Mouse (Mus musculus): ENCODE measurements around the gene Hmgn1.
"Not testable (repeated sequence)": the region's sequence is repeated elsewhere in the genome, so short reads cannot be mapped to it uniquely, and the experiment has no call there.

The Hmgn1 gene

DNA sequence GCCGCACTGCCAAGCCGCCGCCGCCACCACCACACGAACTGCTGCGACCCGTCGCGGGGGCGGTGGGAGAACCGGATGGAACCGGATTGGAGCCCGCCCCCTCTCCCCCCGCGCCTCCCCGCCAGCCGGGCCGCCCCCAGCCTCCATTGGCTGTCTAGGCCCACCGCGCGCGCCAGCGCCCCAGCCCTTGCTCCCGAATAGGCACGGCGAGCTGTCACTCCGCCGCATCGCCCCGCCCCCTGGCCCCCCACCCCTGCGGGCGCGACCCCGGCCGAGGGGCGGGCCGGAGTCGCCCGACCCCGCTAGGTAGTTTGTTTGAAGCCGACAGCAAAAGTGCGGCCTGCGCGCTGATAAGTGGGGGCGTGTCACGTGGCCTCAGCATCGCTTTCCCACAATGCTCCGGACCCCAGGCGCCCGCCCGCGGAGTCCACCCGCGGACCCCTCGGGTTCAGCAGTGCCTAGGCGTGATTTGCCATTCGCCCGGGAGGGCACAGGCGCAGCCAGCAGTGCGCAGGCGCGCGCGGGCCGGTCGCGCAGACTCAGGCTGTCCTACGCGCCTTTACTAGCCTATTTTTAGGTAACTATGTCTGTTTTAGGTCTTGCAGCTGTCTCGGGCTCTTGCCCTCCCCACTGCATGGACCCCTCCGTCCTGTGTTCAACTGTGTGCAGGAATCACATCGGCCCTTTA, at the start of gene Hmgn1:
Gene Hmgn1 (minus strand): TSS at position 73 of the 688 bp plus-strand sequence.
- DNase-seq (ENCODE audit: low read depth, low spot score), result peak; percentile 93

- no peak for DNase-seq (ENCODE audit: low read depth, low spot score)
Observed at GRCm38 (mm10) chr16:96175399-96175798, 47.9 kb upstream of the Hmgn1 start.

DNA sequence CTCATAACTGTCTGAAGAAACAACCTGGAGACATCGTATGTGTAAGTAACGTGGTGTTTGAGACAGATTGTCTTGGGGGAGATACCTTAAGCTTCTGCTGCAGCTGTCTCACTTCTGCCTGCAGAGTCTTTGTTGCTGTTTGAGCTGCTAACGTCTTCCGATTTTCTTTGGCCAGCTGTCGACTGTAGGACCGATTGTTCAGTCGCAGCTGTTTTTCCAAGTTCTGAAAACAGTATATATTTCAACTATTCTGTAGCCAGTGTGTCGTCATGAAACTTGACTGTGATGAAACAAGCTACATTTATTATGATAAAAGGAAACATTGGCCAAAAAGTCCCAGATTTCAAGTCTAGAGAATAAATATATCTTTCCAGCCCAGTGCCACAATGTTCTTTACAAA, 46.1 kb upstream of the Hmgn1 start:
- DNase-seq (ENCODE audit: low read depth, low spot score), result no peak

- DNase-seq (ENCODE audit: low read depth, low spot score), result no peak
Observed at GRCm38 (mm10) chr16:96168837-96169236, 41.3 kb upstream of the Hmgn1 start.

DNA sequence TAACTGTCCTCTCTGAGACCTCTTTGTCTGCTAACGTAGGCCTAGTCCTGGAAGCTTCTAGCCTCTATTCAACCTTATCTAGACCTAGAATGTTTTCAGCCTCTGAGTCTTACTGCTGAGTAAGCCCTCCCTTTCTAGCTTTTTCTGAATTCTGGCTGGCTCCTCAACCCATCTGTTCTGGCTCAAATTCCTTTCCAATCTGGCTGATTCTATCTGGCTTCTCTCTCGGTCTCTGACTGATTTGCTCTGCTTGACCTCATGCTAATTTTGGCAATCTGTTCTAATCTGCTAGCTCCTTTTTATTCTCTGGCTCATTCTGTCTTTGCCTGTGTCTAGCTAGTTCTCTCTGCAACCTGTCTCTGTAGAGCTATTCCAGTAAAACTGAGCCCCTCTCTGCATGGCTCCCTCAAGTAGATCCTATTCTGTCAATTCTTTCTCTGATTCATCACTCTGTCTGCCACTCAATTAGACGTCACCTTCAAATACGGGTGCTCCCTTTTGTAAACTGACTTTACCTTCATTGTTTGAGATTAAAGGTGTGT, 38.3 kb upstream of the Hmgn1 start:
- DNase-seq (ENCODE audit: low read depth, low spot score), result no peak

DNA sequence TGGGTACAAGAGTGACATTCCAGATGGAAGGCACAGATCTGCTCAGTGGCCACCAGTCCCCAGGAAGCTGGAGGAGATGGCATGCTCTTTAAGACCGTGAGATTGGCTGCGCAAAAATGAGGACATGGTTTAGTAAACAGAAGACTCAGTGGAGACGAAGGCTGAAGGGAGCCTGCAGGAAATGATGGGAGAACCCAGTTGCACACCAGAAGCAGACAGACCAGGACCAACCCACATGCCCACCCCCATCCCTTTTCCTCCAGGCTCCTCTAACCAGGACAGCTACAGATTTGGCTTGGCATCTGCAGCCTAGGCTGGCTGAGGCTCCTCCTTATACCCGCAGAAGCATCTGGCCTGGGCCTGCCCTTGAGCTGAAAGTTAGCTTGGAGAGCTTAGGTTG, 33.8 kb upstream of the Hmgn1 start:
- no peak for DNase-seq (ENCODE audit: low read depth, low spot score)

DNA sequence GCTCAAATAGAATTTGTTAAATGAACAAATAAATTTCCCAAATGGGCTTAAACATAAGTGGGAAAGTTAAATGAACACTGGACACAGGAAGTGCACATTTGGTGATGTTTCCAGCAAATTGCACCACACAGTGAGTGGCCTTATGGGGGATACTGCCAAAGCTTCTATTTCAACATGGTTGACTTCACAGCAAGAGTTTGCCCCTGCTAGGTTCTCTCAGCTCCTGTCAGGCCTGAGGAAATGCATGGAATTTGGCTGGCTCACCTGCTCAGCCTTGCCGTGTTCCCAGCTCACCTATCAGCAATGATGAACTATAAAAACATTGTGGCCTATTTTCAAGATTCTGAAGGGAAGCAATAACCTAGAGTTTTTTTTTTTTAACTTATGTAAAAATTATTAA, 33.4 kb upstream of the Hmgn1 start:
- DNase-seq (ENCODE audit: low read depth, low spot score), result no peak

DNA sequence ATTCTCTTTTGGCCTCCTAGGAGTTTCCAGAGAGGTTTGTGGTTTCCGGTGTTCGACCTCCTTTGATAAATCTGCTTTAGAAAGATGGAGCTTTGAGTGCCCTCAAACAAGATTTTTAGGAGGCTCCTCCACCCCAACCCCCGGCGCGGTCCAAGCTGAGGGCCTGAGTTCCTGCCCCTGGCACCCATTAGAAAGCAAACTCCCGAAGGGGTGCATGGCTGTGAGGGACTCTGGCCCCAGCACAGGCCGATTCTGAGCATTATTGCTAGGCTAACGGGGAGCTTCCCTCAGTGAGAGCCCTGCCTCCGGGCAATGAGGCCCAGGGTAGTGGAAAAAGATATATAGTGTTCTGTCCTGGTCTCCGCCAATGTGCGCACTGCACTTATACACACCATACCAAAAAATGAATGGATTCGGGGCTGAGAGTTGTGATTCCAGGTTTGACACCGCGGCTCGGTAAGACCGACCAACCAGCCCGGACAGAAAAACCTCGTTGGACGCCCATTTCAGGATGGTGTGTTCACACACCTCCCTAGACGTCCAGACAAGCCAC, 32.3 kb upstream of the Hmgn1 start:
- DNase-seq (ENCODE audit: low read depth, low spot score), result no peak

DNA sequence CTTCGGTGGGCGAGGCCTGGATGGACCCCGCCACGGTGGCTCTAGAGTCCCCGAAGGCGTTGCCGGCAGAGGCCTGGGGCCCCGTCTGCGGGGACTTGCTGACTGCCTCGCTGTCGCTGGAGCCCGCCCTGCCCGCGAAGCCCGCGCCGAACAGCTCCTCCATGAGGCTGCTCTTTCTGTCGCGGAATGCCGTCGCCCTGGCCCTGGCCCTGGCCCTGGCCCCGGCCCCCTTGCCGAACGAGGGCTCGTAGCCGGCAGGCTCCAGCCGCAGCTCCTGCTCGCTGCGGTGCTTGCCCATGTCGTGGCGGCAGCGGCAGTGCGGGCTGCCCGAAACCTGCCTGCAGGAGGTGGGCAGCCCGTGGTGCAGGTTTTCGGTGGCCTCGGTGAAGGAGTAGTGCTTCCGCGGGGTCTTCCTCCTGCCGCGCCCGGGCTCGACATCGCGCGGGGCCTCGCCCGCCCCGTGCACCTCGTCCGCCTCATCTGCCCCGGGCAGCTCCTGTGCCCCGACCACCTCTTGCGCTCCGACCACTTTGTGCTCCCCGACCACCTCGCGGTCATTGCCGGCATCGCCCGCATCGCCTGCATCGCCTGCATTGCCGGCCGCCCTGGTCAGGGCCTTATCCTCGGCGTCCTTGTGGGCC, 31.7 kb upstream of the Hmgn1 start:
- peak; percentile 56 for DNase-seq (ENCODE audit: low read depth, low spot score)

DNA sequence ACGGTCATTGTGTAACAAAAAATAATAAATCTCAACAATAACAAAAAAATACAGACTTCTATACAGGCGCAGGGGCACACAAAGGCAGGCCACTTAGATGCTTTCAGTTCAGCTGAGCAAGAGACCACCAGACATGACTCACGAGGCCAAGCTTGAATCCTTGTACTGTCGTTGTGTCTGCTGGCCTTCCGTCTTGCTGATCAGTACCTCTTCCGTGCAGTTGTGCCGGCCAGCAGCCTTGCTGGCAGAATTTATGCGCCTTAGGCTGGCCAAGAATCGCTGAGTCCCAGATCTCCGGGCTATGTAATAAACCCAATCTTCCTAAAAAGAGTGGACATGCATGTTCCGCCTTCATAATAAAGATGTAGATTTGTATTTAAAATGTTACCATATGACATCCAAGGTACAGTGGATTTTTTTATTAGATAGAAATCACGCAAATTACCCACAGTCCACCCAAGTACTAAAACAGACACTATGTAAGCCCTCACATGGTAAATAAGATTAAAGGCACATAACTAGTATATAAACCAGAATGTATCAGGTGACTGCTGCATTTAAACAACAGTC, 31.1 kb upstream of the Hmgn1 start:
- DNase-seq (ENCODE audit: low read depth, low spot score), result no peak

DNA sequence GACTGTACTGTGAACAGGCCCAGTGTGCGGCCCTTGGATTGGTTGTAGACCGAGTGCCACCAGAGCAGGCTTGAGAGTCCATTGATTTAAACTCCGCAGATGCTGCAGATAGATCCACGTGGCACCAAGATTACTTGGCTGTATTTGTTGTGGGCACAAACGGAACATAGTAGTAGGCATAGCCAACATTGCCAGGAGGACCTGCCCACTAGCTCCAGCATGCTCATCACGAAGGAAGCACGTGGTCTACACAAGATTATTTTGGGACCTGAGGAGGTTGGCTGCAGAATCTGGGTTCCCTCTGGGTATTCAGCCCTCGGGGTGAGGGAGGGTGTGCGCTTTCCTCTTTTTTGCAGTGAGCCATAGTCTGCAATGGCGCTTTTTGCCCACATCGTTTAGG, 29.6 kb upstream of the Hmgn1 start:
- no peak for DNase-seq (ENCODE audit: low read depth, low spot score)

DNA sequence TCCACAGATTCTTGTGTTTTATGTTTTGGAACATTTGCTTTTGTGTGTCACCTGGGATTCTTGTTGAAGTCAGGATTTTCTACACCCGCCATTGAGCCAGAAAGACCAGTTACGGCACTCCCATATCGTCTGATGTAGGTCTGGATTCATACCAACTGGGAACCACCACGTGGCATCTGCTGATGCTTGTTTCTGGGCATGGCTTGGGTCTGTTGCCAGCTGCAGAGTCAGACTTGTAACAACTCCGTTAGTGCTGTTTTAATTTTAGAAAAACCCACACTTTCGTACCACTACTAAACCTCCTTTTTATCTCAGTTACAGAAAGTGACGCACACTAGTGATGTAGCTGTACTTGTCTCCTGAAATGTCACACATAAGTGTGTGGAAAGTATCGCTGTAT, 28.5 kb upstream of the Hmgn1 start:
- DNase-seq (ENCODE audit: low read depth, low spot score), result no peak

GRCm38 (mm10) chr16:96154476-96154875, 26.9 kb upstream of the Hmgn1 start:
- no peak for DNase-seq (ENCODE audit: low read depth, low spot score)

DNA sequence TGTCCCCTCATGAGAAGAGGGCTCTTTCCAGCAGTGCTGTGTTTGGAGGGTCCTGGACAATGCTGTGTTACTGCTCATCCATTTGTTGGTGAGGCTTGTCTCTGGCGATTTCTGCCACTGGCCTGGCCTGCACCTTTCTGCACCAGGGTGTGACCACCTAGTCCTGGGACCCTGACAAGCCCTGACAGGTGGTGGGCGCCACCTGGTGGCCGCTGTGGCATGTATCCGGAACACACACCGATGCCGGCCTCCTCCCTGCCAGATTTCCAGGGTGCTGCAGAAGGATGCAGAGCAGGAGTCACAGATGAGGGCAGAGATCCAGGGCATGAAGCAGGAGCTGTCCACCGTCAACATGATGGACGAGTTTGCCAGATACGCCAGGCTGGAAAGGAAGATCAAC, 24.0 kb upstream of the Hmgn1 start:
- peak; percentile 83 for DNase-seq (ENCODE audit: low read depth, low spot score)

DNA sequence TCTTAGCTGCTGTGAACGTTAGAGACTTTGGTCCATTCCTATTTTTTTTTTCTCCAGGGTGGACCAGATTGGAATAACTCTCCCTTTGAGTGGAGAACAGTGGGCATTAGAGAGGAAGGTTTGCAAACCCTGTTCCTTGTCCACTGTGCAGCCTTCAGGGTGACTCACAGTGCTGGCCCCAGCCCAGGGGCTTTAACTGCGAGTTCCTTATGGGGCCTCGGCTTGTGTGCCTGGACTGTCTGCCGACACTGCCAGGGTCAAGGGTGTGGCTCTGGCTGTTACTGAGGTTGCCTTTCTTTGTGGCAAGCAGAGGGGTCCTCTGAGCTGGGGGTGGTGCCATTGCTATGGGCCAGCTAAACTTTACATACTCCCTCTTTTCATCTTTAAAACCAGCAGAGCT, 23.5 kb upstream of the Hmgn1 start:
- DNase-seq (ENCODE audit: low read depth, low spot score), result no peak

- DNase-seq (ENCODE audit: low read depth, low spot score), result no peak
Observed at GRCm38 (mm10) chr16:96149311-96149710, 21.8 kb upstream of the Hmgn1 start.

DNA sequence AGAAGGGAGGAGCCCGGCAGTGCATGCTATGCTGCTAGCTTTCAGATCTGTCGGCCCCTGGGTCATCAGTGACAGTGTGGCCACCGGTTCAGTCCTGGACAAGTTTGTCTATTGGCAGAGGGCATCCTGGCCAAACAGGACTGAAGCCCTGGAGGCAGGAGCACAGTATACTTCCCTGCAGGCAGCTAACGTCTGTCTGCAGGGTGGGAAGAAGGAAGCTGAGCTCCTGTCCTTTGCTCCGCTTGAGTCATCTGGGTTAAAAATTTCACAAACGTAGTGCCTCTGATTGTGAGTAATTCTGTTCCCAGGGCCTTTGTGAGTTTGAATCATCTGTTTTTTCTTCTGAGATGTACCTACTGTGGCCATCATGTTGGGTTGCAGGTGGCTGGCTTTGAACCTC, 21.3 kb upstream of the Hmgn1 start:
- no peak for DNase-seq (ENCODE audit: low read depth, low spot score)

DNA sequence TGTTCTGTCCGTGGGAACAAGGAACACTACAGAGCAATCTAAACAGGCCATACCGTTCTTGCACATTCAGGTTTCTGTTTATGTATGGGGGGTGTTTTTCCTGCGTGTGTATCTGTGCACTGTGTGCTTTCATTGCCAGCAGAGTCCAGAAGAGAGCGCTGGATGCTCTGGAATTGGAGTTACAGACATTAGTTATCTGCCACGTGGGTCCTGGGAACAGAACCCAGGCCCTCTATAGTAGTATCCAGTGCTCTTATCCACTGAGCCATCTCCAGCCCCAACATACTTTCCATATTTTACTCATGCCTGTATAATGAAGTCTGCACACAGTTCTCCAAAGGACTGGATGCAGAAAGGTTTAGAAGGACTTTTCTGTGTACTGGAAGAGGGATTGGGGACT, 18.3 kb upstream of the Hmgn1 start:
- no peak for DNase-seq (ENCODE audit: low read depth, low spot score)

DNA sequence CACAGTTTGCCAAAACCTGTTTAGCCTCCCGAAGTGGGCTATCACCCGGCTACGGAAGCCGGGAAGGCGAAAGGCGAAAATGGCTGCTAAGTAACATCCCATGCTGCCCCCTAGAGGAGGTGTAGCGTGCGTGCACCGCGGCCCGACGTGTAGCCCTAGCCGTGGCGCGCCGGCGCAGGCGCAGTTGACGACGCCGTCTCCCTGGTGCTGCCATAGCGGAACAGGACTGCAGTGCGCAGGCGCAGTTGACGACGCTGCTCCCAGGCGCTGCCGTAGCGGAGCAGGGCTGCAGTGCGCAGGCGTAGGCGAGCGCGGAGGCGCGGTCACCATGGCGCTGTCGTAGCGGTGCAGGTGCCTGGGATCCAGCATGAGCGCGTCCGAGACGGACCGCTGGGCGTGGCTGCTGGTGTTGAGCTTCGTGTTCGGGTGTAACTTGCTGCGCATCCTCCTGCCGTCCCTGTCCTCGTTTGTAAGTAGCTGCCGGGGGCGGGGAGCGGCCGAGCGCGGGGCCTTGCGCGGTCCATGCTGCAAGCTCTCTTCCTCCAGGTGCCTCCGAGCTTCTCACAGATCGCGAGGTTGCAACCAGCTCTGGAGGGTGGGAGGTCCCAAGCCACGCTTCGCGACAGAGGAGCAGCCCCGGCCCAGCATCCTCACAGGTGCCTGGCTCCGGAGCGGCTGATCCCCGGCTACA, 17.7 kb upstream of the Hmgn1 start, which contains the start of gene Wrb:
Gene Wrb (plus strand): TSS at position 298 of the 691 bp plus-strand sequence.
- peak; percentile 100 for DNase-seq (ENCODE audit: low read depth, low spot score)

- not testable (repeated sequence) for DNase-seq (ENCODE audit: low read depth, low spot score)
Observed at GRCm38 (mm10) chr16:96144748-96145109, 17.2 kb upstream of the Hmgn1 start.

GRCm38 (mm10) chr16:96128466-96128865, 937 bp upstream of the Hmgn1 start:
- DNase-seq (ENCODE audit: low read depth, low spot score), result no peak

DNA sequence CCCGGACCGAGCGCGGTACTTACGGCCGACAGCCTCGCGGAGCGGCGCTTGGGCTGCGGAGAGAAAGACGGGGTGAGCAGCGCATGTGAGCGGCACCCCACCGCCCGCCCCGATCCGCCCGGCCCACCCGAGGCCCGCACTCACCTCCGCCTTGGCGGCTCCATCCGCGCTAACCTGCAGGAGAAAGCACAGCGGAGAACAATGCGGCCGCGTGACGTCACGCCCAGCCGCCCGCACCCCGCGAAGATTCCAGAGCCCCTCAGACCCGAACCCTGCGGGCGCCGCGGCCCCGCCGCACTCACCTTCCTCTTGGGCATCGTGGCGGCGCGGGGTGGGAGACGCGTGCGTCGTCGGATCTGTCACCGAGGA, 257 bp downstream of the Hmgn1 start:
- DNase-seq (ENCODE audit: low read depth, low spot score), result no peak
